Mouse (Mus musculus) small intestine, adult 2 months (tissue): Measurements from ENCODE around the gene Tmprss2.

Experiments
- CTCF ChIP-seq: fragments of 200-500 bp; IDR thresholded peaks from 2 replicates; pipeline ENCODE4 v1.5.1; 2012; ENCODE audit warnings: low read depth, mild to moderate bottlenecking, control low read depth, inconsistent platforms, low read length, moderate library complexity, mixed read lengths; ENCODE audit not compliant: insufficient replicate concordance, insufficient read length; ENCODE audit errors: extremely low read depth
- POLR2A ChIP-seq: fragments of 200-500 bp; IDR thresholded peaks from 2 replicates; pipeline ENCODE4 v1.6.1; 2012; ENCODE audit warnings: low read depth, mild to moderate bottlenecking, control low read depth, inconsistent platforms, low read length, moderate library complexity

DNA sequence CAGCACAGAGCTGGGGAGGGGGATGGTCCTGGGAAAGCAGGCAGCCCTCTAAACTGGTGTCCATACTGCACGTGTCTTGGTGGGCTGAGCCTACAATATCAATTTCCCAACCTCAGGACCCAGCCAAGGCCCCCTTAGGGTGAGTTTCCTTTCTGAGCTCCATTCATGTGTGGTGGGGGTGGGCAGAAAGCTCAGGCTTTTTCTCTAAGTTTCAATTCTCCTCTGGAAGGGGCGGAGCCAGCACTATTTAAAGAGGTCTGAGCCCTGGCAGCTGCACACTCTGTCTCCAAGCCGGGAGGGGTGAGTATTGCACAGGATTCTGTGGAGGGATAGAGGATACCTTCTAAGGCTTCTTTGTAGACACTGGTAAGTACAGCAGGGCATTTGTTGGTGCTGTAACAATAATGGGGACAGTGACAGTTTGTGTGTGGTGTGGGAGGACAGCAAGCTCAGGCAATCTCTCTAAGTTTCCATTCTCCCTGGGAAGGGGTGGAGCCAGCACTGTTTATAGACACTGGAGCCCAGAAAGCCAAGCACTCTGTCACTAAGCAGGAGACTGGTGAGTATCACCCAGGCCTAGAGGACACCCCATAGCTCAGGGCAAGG, 75.1 kb downstream of the Tmprss2 start:
- TF ChIP-seq CTCF (no peak), POLR2A (peak; percentile 43; the same call in 1 of the 2 replicates)
